Mouse (Mus musculus): ENCODE measurements around the gene Edem2. TPM values are rescaled to one million over a fixed set of nuclear protein-coding genes. Genes with fewer than 3 reads are reported as not detected.
"Not testable (repeated sequence)": the region's sequence is repeated elsewhere in the genome, so short reads cannot be mapped to it uniquely, and the experiment has no call there.

The Edem2 gene
- polyA plus RNA-seq, 1 experiment, result 44.9 TPM

- no peaks in the 10 kb centered on the region for H3K36me3 ChIP-seq (ENCODE audit: control insufficient read depth, insufficient read depth, low read length)
- WGBS, result 67% methylated on average over 6 of the region's 6 CpGs
- no peak overlapping the region for H3K27ac ChIP-seq (ENCODE audit: insufficient read depth, low read depth, low read length)
- DNase-seq, result no peak
- H3K4me1 ChIP-seq (ENCODE audit: control insufficient read depth, insufficient read depth, low read length), result no peaks in the 10 kb centered on the region
- no peak for TF ChIP-seq CTCF (conservative IDR thresholded peaks at IDR 0.05; ENCODE audit: insufficient read depth, insufficient read length, low read depth, low read length)
- TF ChIP-seq POLR2A (IDR thresholded peaks at IDR 0.05; ENCODE audit: low read depth, low read length), result no peak
- no peak overlapping the region for H3K4me3 ChIP-seq (ENCODE audit: insufficient read depth, low read depth, low read length)
- no peaks in the 10 kb centered on the region for H3K27me3 ChIP-seq (replicated peaks; ENCODE audit: control insufficient read depth, insufficient read depth, low read length)
Observed at GRCm38 (mm10) chr2:155736936-155737335, 7.7 kb upstream of the Edem2 start.

- H3K27me3 ChIP-seq (replicated peaks; ENCODE audit: control insufficient read depth, insufficient read depth, low read length); H3K36me3 ChIP-seq (ENCODE audit: control insufficient read depth, insufficient read depth, low read length); H3K27ac ChIP-seq (ENCODE audit: insufficient read depth, low read depth, low read length); DNase-seq; H3K4me1 ChIP-seq (ENCODE audit: control insufficient read depth, insufficient read depth, low read length); H3K4me3 ChIP-seq (ENCODE audit: insufficient read depth, low read depth, low read length): not testable (repeated sequence)
- WGBS, result 89% methylated on average over 5 of the region's 5 CpGs
Observed at GRCm38 (mm10) chr2:155735766-155736165, 6.5 kb upstream of the Edem2 start, which contains the start of gene Gm17581. Gene Gm17581, minus strand, starts transcription at chr2:155735866.

GRCm38 (mm10) chr2:155735080-155735479, 5.8 kb upstream of the Edem2 start:
- H3K27ac ChIP-seq (ENCODE audit: insufficient read depth, low read depth, low read length), result no peak overlapping the region
- TF ChIP-seq POLR2A (IDR thresholded peaks at IDR 0.05; ENCODE audit: low read depth, low read length), result no peak
- TF ChIP-seq CTCF (conservative IDR thresholded peaks at IDR 0.05; ENCODE audit: insufficient read depth, insufficient read length, low read depth, low read length), result no peak

GRCm38 (mm10) chr2:155728742-155729141, 533 bp downstream of the Edem2 start:
- Histone ChIP-seq H3K4me3 (ENCODE audit: insufficient read depth, low read depth, low read length) (peak overlapping the region; percentile 88), H3K27me3 (replicated peaks; ENCODE audit: control insufficient read depth, insufficient read depth, low read length) (no peaks in the 10 kb centered on the region), H3K27ac (ENCODE audit: insufficient read depth, low read depth, low read length) (no peak overlapping the region), H3K4me1 (ENCODE audit: control insufficient read depth, insufficient read depth, low read length) (peaks cover 5% of the 10 kb centered on the region; the same call in 1 of the 2 replicates), H3K36me3 (ENCODE audit: control insufficient read depth, insufficient read depth, low read length) (no peaks in the 10 kb centered on the region)
- DNase-seq, result no peak
- TF ChIP-seq CTCF (conservative IDR thresholded peaks at IDR 0.05; ENCODE audit: insufficient read depth, insufficient read length, low read depth, low read length) (no peak), POLR2A (IDR thresholded peaks at IDR 0.05; ENCODE audit: low read depth, low read length) (no peak)
- WGBS, result 3% methylated on average over 15 of the region's 15 CpGs

More at GRCm38 (mm10) chr2:155735080-155735479, 5.8 kb upstream of the Edem2 start:
- Histone ChIP-seq H3K36me3 (ENCODE audit: control insufficient read depth, insufficient read depth, low read length) (no peaks in the 10 kb centered on the region), H3K27me3 (replicated peaks; ENCODE audit: control insufficient read depth, insufficient read depth, low read length) (no peaks in the 10 kb centered on the region), H3K4me3 (ENCODE audit: insufficient read depth, low read depth, low read length) (no peak overlapping the region), H3K4me1 (ENCODE audit: control insufficient read depth, insufficient read depth, low read length) (no peaks in the 10 kb centered on the region)
- WGBS, result 59% methylated on average over 5 of the region's 5 CpGs
- DNase-seq, result peak; percentile 18

- no peak overlapping the region for H3K4me3 ChIP-seq (ENCODE audit: insufficient read depth, low read depth, low read length)
- DNase-seq, result no peak
- 46% methylated on average over 7 of the region's 7 CpGs for WGBS
- no peaks in the 10 kb centered on the region for H3K27me3 ChIP-seq (replicated peaks; ENCODE audit: control insufficient read depth, insufficient read depth, low read length)
- no peaks in the 10 kb centered on the region for H3K36me3 ChIP-seq (ENCODE audit: control insufficient read depth, insufficient read depth, low read length)
- TF ChIP-seq CTCF (conservative IDR thresholded peaks at IDR 0.05; ENCODE audit: insufficient read depth, insufficient read length, low read depth, low read length) (no peak), POLR2A (IDR thresholded peaks at IDR 0.05; ENCODE audit: low read depth, low read length) (no peak)
- no peak overlapping the region for H3K27ac ChIP-seq (ENCODE audit: insufficient read depth, low read depth, low read length)
- peaks cover 5% of the 10 kb centered on the region; the same call in 1 of the 2 replicates for H3K4me1 ChIP-seq (ENCODE audit: control insufficient read depth, insufficient read depth, low read length)
Observed at GRCm38 (mm10) chr2:155727764-155728395, 1.4 kb downstream of the Edem2 start.

- no peak for DNase-seq
- Histone ChIP-seq H3K4me3 (ENCODE audit: insufficient read depth, low read depth, low read length) (no peak overlapping the region), H3K27me3 (replicated peaks; ENCODE audit: control insufficient read depth, insufficient read depth, low read length) (no peaks in the 10 kb centered on the region), H3K27ac (ENCODE audit: insufficient read depth, low read depth, low read length) (no peak overlapping the region), H3K4me1 (ENCODE audit: control insufficient read depth, insufficient read depth, low read length) (peaks cover 5% of the 10 kb centered on the region; the same call in 1 of the 2 replicates), H3K36me3 (ENCODE audit: control insufficient read depth, insufficient read depth, low read length) (no peaks in the 10 kb centered on the region)
- 90% methylated on average over 7 of the region's 7 CpGs for WGBS
- no peak for TF ChIP-seq POLR2A (IDR thresholded peaks at IDR 0.05; ENCODE audit: low read depth, low read length)
- TF ChIP-seq CTCF (conservative IDR thresholded peaks at IDR 0.05; ENCODE audit: insufficient read depth, insufficient read length, low read depth, low read length), result no peak
Observed at GRCm38 (mm10) chr2:155726302-155726701, 3.0 kb downstream of the Edem2 start.

GRCm38 (mm10) chr2:155724526-155724925, 4.7 kb downstream of the Edem2 start:
- Histone ChIP-seq H3K27ac (ENCODE audit: insufficient read depth, low read depth, low read length) (no peak overlapping the region), H3K4me3 (ENCODE audit: insufficient read depth, low read depth, low read length) (no peak overlapping the region), H3K27me3 (replicated peaks; ENCODE audit: control insufficient read depth, insufficient read depth, low read length) (no peaks in the 10 kb centered on the region), H3K4me1 (ENCODE audit: control insufficient read depth, insufficient read depth, low read length) (peaks cover 5% of the 10 kb centered on the region; the same call in 1 of the 2 replicates), H3K36me3 (ENCODE audit: control insufficient read depth, insufficient read depth, low read length) (no peaks in the 10 kb centered on the region)
- DNase-seq, result no peak
- 77% methylated on average over 6 of the region's 6 CpGs for WGBS
- TF ChIP-seq CTCF (conservative IDR thresholded peaks at IDR 0.05; ENCODE audit: insufficient read depth, insufficient read length, low read depth, low read length) (no peak), POLR2A (IDR thresholded peaks at IDR 0.05; ENCODE audit: low read depth, low read length) (no peak)

Data from kidney, adult 2 months (tissue).